Mouse (Mus musculus): ENCODE measurements around the gene Arhgap10. TPM values are rescaled to one million over a fixed set of nuclear protein-coding genes. Genes with fewer than 3 reads are reported as not detected.

Gene Arhgap10
- total and polyA plus RNA-seq, 3 experiments: 13.1 to 22.8 TPM; not detected in 1

DNA sequence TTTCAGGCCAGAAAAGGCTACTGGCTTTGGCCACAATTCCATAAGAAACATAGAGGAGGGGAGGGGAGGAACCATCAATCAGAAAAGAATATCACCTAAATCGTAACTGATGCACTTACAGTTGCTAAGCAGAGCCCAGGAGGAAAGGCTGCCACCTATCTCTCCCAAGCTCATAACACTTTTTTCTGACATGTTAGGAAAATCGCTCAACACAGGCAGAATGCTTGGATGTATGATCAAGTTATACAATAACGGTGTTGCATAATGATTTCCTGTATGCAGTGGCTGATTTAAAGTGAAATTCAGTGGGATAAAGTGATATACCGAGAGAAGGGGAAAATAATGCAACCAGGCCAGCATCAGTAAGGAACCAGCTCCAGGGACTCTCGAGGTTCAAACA, 162.4 kb downstream of the Arhgap10 start:
- DNase-seq (ENCODE audit: low read depth, low spot score): no peak
- H3K4me3 ChIP-seq (ENCODE audit: control insufficient read depth in 1 of 2, insufficient read depth in 1 of 2, low read depth in 2 of 2, low read length in 2 of 2): no peak overlapping the region
- no peaks in the 10 kb centered on the region for H3K9me3 ChIP-seq (replicated peaks; ENCODE audit: insufficient read depth, low read length)
- no peaks in the 10 kb centered on the region for H3K4me1 ChIP-seq (ENCODE audit: control insufficient read depth in 1 of 2, insufficient read depth in 2 of 2, low read length in 2 of 2)
- H3K27ac ChIP-seq (ENCODE audit: control insufficient read depth, low read depth, low read length): no peak overlapping the region
- H3K79me2 ChIP-seq (ENCODE audit: control insufficient read depth, insufficient read depth, low read length, poor library complexity): no peaks in the 10 kb centered on the region
- no peaks in the 10 kb centered on the region; a peak in 1 of 4 replicates for H3K36me3 ChIP-seq (ENCODE audit: control insufficient read depth in 1 of 2, insufficient read depth in 2 of 2, low read length in 2 of 2)
- no peaks in the 10 kb centered on the region for H3K27me3 ChIP-seq (ENCODE audit: control insufficient read depth in 1 of 2, insufficient read depth in 2 of 2, low read length in 2 of 2)
- no peak overlapping the region for H3K9ac ChIP-seq (ENCODE audit: control insufficient read depth, low read depth, low read length, poor library complexity, severe bottlenecking)
- no peak for TF ChIP-seq ETS1 (IDR thresholded peaks at IDR 0.05; ENCODE audit: low read depth, low read length)

GRCm38 (mm10) chr8:77354189-77354588, 163.6 kb downstream of the Arhgap10 start:
- Histone ChIP-seq H3K36me3 (ENCODE audit: control insufficient read depth in 1 of 2, insufficient read depth in 2 of 2, low read length in 2 of 2) (no peaks in the 10 kb centered on the region; a peak in 1 of 4 replicates), H3K9ac (ENCODE audit: control insufficient read depth, low read depth, low read length, poor library complexity, severe bottlenecking) (no peak overlapping the region), H3K4me1 (ENCODE audit: control insufficient read depth in 1 of 2, insufficient read depth in 2 of 2, low read length in 2 of 2) (no peaks in the 10 kb centered on the region), H3K79me2 (ENCODE audit: control insufficient read depth, insufficient read depth, low read length, poor library complexity) (no peaks in the 10 kb centered on the region), H3K27ac (ENCODE audit: control insufficient read depth, low read depth, low read length) (no peak overlapping the region), H3K27me3 (ENCODE audit: control insufficient read depth in 1 of 2, insufficient read depth in 2 of 2, low read length in 2 of 2) (no peaks in the 10 kb centered on the region), H3K9me3 (replicated peaks; ENCODE audit: insufficient read depth, low read length) (no peaks in the 10 kb centered on the region), H3K4me3 (ENCODE audit: control insufficient read depth in 1 of 2, insufficient read depth in 1 of 2, low read depth in 2 of 2, low read length in 2 of 2) (no peak overlapping the region)
- no peak for TF ChIP-seq USF2 (IDR thresholded peaks at IDR 0.05; ENCODE audit: borderline replicate concordance in 1 of 2, insufficient read depth in 1 of 2, low read depth in 1 of 2, low read length in 2 of 2)
- TF ChIP-seq TAL1 (IDR thresholded peaks at IDR 0.05; ENCODE audit: low read length): no peak
- TF ChIP-seq POLR2AphosphoS5 (IDR thresholded peaks at IDR 0.05; ENCODE audit: borderline replicate concordance, low read depth, low read length): no peak
- no peak for TF ChIP-seq POLR2AphosphoS2 (IDR thresholded peaks at IDR 0.05; ENCODE audit: low read length)
- no peak for TF ChIP-seq KAT2A (conservative IDR thresholded peaks at IDR 0.05; ENCODE audit: low read depth, low read length)
- no peak for TF ChIP-seq CHD1 (IDR thresholded peaks at IDR 0.05; ENCODE audit: low read depth, low read length)
- no peak for TF ChIP-seq SIN3A (IDR thresholded peaks at IDR 0.05; ENCODE audit: low read length)
- no peak for DNase-seq (ENCODE audit: low read depth, low spot score)

DNA sequence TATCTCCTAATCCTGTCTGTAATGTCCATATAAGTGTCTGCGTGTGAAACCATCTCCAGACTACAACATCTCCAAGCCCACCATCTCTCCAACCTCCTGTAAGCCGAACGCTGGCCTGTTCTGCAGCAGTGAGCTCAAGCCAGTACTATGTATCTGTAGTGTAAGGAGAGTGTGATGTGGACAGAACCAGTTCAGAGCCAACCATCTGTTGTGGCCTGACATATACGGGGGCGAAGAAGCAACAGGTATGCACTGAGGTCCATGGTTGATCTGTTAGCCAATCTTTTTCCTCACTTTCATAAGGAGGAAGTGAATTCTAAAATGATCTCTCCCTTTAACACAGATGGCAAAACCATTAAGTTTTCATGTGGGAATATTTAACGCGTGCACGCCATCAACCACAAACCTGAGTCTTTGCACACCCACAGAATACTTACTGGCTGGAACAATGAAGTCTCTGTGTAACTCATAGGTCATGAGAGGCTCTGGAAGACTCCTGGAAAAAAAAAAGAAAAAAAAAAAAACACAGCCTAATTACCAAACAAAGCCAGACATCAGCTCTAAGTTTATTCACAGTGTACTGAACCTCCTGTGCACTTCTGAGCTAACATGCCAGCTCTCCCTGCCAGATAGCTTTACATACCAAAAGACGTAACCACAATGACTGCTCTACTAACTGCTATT, 166.4 kb downstream of the Arhgap10 start:
- no peaks in the 10 kb centered on the region for H3K79me2 ChIP-seq (ENCODE audit: control insufficient read depth, insufficient read depth, low read length, poor library complexity)
- no peaks in the 10 kb centered on the region; a peak in 1 of 4 replicates for H3K36me3 ChIP-seq (ENCODE audit: control insufficient read depth in 1 of 2, insufficient read depth in 2 of 2, low read length in 2 of 2)
- no peak for TF ChIP-seq KAT2A (conservative IDR thresholded peaks at IDR 0.05; ENCODE audit: low read depth, low read length)
- no peak for TF ChIP-seq MYC (IDR thresholded peaks at IDR 0.05; ENCODE audit: low read depth, low read length)
- no peak for TF ChIP-seq ZMIZ1 (IDR thresholded peaks at IDR 0.05; ENCODE audit: low read depth, low read length)
- no peak for TF ChIP-seq EP300 (IDR thresholded peaks at IDR 0.05; ENCODE audit: low read depth in 1 of 2, low read length in 2 of 2)
- no peak for TF ChIP-seq GABPA (IDR thresholded peaks at IDR 0.05; ENCODE audit: low read depth, low read length)
- TF ChIP-seq NELFE (IDR thresholded peaks at IDR 0.05; ENCODE audit: low read depth, low read length): no peak
- TF ChIP-seq SIN3A (IDR thresholded peaks at IDR 0.05; ENCODE audit: low read length): no peak
- no peak for TF ChIP-seq MAZ (IDR thresholded peaks at IDR 0.05; ENCODE audit: low read depth, low read length)
- TF ChIP-seq ZC3H11A (IDR thresholded peaks at IDR 0.05; ENCODE audit: low read depth, low read length): no peak
- no peak for TF ChIP-seq TBP (IDR thresholded peaks at IDR 0.05; ENCODE audit: low read depth, low read length)
- TF ChIP-seq ZNF384 (IDR thresholded peaks at IDR 0.05; ENCODE audit: low read depth, low read length): no peak
- no peak for TF ChIP-seq ELF1 (IDR thresholded peaks at IDR 0.05; ENCODE audit: low read depth, low read length)
- no peak for TF ChIP-seq NRF1 (IDR thresholded peaks at IDR 0.05; ENCODE audit: insufficient read depth, low read depth, low read length, poor library complexity, severe bottlenecking)
- no peaks in the 10 kb centered on the region for H3K4me1 ChIP-seq (ENCODE audit: control insufficient read depth in 1 of 2, insufficient read depth in 2 of 2, low read length in 2 of 2)
- no peak for DNase-seq (ENCODE audit: low read depth, low spot score)
- no peak overlapping the region for H3K9ac ChIP-seq (ENCODE audit: control insufficient read depth, low read depth, low read length, poor library complexity, severe bottlenecking)
- H3K9me3 ChIP-seq (replicated peaks; ENCODE audit: insufficient read depth, low read length): no peaks in the 10 kb centered on the region
- H3K27ac ChIP-seq (ENCODE audit: control insufficient read depth, low read depth, low read length): no peak overlapping the region
- H3K4me3 ChIP-seq (ENCODE audit: control insufficient read depth in 1 of 2, insufficient read depth in 1 of 2, low read depth in 2 of 2, low read length in 2 of 2): no peak overlapping the region
- H3K27me3 ChIP-seq (ENCODE audit: control insufficient read depth in 1 of 2, insufficient read depth in 2 of 2, low read length in 2 of 2): no peaks in the 10 kb centered on the region
